Mouse (Mus musculus): ENCODE results near the gene Ush1c.

DNA sequence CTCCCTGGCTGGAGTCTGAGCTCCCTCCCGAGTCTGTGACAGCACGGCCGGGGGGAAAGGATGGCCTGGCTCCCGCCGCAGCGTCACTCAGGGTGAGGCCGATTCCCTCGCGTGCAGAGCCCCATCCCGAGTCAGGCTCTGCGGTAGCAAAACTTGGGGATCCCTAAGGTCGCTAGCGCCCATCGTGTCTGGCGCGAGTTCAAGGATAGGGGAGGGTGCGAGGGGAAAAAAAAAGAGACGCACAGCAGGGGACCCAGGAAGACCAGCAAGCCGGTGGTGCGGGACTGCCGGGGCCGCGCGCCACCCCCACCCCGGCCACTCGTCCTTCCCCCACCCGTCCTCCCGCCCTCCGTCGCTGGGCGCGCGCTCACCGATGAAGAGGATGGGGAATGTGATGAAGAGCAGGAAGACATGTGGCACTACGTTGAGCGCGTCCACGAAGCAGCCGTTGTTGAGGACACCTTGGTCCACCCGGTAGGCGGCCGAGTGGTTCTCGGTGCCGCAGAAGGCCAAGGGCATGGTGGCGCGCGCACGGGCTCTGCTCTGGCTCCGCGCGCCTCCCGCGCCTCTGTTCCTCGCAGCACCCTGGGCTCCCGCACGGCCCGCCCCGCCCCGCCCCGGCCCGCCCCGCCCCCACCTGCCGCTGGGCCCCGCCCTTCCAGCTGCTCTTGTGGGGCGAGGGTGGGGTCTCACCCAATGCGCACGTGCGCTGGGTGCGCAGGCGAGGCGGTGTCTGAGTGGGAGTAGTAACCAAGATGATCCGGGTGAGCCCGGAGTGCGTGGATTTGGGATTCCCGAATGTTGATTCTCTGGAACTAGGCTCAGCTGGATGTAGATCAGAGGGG, 58.6 kb downstream of the Ush1c start, which contains the start of gene Abcc8:
- TF ChIP-seq CTCF (IDR thresholded peaks at IDR 0.05; ENCODE audit: insufficient read depth, low read depth, low read length) (no peak), POLR2A (IDR thresholded peaks at IDR 0.05; ENCODE audit: insufficient read depth, low read depth, low read length) (peak; percentile 32; the same call in 1 of the 2 replicates)
